Mouse (Mus musculus): ENCODE data around the gene Cutc.

DNA sequence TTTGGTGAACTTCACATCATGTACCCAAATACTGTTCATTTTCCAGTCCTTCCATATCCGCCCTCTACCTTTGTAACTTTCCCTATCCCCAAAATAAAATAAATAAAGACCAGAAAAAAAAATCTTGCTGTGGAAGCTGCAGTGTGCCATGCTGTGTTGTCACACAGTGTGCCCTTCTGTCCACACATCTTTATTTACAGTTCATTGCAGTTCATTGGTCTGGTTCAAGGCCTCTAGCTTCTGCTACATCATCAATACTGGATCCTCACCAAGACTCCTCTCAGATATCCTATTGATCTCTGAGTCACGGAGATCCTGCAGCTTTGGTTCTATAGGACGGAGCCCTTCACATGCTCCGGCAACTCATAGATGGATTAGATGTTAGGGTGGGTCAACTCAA lies 39.7 kb downstream of the Cutc start:
- TF ChIP-seq CTCF (IDR thresholded peaks at IDR 0.05; ENCODE audit: low read depth, low read length) (no peak), POLR2A (IDR thresholded peaks at IDR 0.05; ENCODE audit: borderline replicate concordance, low read depth, low read length) (no peak)

All from bone marrow macrophage, adult 2 months (primary cell).